Mouse (Mus musculus) midbrain, embryonic 14.5 days (tissue): ENCODE data around the gene Fgd2. TPM values are rescaled to one million over a fixed set of nuclear protein-coding genes. Genes with fewer than 3 reads are reported as not detected.

Experiments
- polyA plus RNA-seq: library from polyadenylated mRNA; unstranded; fragments of >200 nt; fragmentation: Nextera tagmentation; extraction: Ambion mirVana; gene quantifications from 2 replicates; pipeline ENCODE4 v1.2.1, GENCODE M21; 2014

The Fgd2 gene
- polyA plus RNA-seq, 1 experiment from 2014 or later, result 4.4 TPM

Other genes starting within 250 kb of the Fgd2 start
- gene Rab44, start 246.8 kb upstream of the Fgd2 start, polyA plus RNA-seq, result 0.20 TPM in 1 of 2 replicates, not detected in the other
- gene Cpne5, start 122.7 kb upstream of the Fgd2 start, polyA plus RNA-seq, result 27.6 and 32.6 TPM in 2 replicates
- 112 and 114 TPM in 2 replicates for gene Ppil1, start 96.7 kb upstream of the Fgd2 start, polyA plus RNA-seq
- 117 and 122 TPM in 2 replicates for gene BC004004, start 92.1 kb upstream of the Fgd2 start, polyA plus RNA-seq
- gene Pi16, start 43.2 kb upstream of the Fgd2 start, polyA plus RNA-seq, result 1.3 and 2.8 TPM in 2 replicates
- gene Mtch1, start 13.0 kb upstream of the Fgd2 start, polyA plus RNA-seq, result 533 and 550 TPM in 2 replicates
- gene Pim1, start 129.8 kb downstream of the Fgd2 start, polyA plus RNA-seq, result 10.1 and 10.3 TPM in 2 replicates
- gene Gm17657, start 188.7 kb downstream of the Fgd2 start, polyA plus RNA-seq, result not detected in 2 replicates
- 25.8 and 27.7 TPM in 2 replicates for gene Tbc1d22b, start 188.9 kb downstream of the Fgd2 start, polyA plus RNA-seq
- 0.43 and 0.49 TPM in 2 replicates for gene Tmem217, start 191.5 kb downstream of the Fgd2 start, polyA plus RNA-seq